Mouse (Mus musculus): Measurements from ENCODE around the gene Gm29094. TPM values are rescaled to one million over a fixed set of nuclear protein-coding genes. Genes with fewer than 3 reads are reported as not detected.

The Gm29094 gene
- total RNA-seq, 2 experiments from 2014 or later, result not detected

DNA sequence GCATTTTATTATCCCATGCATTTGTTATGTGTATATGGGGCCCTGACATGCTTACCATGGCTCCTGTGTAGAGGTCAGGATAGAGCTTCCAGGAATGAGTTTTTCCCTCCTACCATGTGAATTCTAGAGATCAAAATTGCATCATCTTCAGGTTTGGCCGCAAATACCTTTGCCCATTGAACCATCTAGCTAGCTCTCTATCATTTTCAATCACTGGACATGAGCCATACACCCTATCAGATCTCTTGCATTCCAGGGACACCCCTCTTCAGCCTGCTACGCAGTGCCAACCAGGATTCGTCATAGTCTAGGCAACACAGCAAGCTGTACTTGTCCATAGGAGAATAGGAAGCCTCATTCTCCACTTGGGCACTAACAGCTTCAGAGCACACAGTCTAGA lies 64.8 kb downstream of the Gm29094 start:
- intact Hi-C loops (cut with DNase I), result no loop called here
- Histone ChIP-seq H3K27ac (no peak overlapping the region), H3K4me3 (no peak overlapping the region)
- DNase-seq (ENCODE audit: extremely low spot score in 1 of 2, low spot score in 2 of 2), result no peak
- TF ChIP-seq CTCF (IDR thresholded peaks at IDR 0.05), result no peak

DNA sequence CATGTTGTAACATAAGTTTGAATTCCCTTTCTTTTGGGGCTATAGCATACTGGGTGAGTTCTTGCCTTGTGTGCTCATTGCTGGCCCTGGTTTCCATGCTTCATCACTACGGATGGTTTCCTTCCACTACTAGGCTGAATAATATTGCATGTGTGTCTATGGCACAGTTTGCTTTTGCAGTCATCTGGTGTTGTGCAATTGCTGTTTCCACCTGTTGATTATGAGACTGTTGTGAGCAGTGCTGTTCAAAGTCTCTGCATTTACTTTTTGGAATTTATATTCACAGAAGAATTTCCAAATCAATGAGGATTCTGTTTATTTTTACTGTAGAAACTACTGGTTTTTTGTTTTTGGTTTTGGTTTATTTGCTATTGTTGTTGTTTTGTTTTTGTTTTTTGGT lies 65.4 kb downstream of the Gm29094 start:
- H3K27ac ChIP-seq, result no peak overlapping the region
- intact Hi-C loops (cut with DNase I), result no loop called here
- TF ChIP-seq CTCF (IDR thresholded peaks at IDR 0.05), result no peak
- no peak overlapping the region for H3K4me3 ChIP-seq
- no peak for DNase-seq (ENCODE audit: extremely low spot score in 1 of 2, low spot score in 2 of 2)

Other genes with a start within 250 kb of the Gm29094 start
- under 1 TPM in 1 of 2 experiments, not detected in 1; 0.54 TPM for gene Bcl2a1a, start 242.5 kb upstream of the Gm29094 start, total RNA-seq (2021)
- gene Trim43b, start 106.5 kb upstream of the Gm29094 start, total RNA-seq (2021), result under 1 TPM; 0.38 to 0.47 TPM
- gene Bcl2a1b, start 170 bp upstream of the Gm29094 start, total RNA-seq (2021), result 1 to 10 TPM in 1 of 2 experiments, under 1 TPM in 1; 0.79 to 1.1 TPM
- gene Mthfs, start 11.3 kb downstream of the Gm29094 start, total RNA-seq (2021), result 10 to 100 TPM; 27.3 to 38.3 TPM

Measured in left cerebral cortex, adult 2 months (tissue).